Mouse (Mus musculus): ENCODE data around the gene Grin2c.

The Grin2c gene

DNA sequence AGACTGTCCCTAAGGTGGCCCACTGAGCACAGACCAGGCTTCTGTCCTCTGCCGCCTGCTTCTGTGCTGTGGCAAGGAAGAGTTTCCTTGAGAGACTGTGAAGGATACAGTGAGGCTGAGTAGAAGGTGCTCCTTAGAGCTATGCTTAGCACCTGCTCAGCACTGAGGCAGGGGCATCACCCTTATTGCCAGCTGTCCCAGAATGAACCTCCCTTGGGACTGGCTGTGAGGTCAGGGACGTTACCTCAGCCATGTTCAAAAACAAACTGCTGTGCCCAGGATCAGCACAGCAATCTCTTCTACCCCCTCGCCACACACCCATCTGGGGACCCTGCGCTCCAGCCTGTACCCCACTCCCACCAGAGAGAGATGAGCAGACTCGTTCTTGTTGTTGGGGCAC is 34.2 kb downstream of the Grin2c start:
- no peak for ATAC-seq (ENCODE audit: low TSS enrichment)

DNA sequence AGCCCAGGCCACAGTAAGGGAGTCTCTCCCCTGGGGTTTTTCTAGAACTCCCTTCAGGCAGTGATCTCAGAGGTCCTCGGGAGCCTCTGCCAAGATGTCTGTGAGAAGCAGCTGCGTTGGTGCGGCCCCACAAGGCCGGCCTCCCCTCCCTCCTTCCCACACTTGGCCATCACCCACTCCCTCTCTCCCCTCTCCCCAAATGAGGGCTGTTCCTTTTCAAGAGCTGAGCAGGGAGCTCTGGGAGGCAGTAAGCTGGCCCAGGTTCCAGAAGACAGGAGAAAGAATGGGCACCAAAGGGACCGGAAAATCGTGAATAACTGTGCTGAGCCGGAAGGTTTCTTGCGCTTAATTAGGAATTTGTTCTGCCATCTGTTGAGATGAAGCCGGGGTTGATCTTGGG is 35.1 kb downstream of the Grin2c start:
- ATAC-seq (ENCODE audit: low TSS enrichment), result no peak

DNA sequence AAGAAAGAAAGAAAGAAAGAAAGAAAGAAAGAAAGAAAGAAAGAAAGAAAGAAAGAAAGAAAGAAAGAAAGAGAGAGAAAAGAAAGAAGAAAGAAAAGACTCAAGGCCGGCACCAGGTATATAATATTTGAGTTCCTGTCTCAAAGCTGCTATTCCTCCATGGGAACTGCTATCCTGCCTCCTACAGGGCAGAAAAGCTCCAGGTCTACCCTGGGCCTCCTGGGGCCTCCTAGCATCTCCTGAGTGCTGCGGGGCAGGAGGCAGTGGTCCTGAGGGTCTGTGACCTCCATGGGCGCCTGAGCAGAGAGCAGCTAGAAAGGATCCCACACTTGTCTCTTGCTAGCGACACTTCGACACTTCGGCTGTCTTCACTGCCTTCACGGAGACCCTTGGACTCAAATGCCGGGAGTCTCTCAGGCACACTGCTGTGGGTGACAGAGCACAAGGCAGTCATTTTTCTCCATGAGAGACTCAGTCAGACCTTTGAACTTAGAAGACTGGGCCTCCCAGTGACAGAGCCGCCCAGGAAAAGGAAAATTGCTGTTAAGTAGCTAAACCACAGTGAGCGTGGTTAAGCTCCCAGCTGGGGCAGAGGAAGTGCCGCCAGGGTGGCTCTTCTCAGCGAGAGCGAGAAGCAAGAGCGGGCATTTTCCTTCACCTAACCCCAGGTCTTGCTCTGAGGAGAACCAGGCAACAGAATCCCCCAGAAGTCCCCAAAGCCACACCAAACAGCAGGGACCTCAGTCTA is 35.7 kb downstream of the Grin2c start:
- no peak for ATAC-seq (ENCODE audit: low TSS enrichment)

DNA sequence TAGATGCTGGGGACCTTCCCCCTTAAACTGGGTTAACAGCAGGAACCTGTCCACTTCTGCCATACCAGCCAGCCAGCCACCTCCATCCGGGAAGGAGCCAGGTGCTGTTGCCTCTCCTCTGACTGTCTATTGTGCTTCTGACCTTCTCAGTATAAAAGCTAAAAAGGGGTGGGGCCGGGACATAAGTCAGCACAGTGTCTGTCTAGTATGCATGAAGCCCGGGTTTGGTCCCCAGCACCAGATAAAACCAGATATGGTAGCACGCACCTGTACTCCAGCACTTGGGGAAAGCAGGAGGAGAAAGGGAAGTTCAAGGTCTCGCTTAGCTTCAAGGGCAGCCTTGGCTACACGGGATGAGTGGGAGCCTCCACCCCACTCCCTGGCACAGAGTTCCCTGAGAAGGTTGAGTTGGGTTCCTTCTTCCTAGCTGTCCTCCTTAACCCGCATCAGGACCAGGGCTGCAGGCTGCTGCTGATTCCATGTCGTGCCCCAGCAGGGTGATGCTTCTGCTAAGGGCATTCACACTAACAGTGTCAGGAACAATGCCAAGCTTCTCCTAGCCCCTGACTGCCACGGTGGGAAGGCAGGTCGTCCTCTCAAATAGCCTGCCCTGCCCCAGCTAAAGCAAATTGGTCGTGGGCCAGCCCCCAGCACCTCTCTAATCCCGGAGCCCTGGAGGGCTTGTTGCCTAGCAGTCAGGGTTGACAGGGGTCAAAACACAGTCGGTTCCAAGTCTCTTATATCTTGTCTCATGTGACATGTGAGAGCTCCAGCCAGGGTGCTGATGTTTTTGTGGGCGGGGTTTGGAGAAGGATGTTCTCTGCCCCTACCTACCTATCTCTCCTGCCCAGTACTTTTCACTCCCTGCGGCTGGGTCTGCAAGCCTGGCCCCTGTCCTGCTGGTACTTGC is 37.8 kb downstream of the Grin2c start:
- no peak for ATAC-seq (ENCODE audit: low TSS enrichment)

DNA sequence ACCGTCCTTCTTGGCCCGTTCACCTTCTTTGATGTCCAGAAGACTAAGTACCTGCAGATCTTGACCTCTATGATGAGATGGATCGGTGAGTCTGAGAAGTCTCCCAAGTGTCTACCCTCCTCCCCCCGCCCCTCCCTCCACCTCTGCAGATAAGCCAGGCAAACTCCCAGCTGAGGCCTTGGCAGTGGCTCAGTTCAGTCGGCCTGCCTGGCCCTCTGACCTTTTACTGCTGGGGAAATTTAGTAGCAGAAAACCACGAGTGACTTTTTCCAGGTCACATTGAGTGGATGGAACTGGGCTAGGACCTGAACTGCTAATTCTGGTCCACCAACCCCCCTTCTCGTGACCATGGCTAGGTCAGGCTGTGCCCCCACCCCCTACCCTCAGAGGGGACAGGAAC is 38.6 kb downstream of the Grin2c start:
- ATAC-seq (ENCODE audit: low TSS enrichment), result no peak

DNA sequence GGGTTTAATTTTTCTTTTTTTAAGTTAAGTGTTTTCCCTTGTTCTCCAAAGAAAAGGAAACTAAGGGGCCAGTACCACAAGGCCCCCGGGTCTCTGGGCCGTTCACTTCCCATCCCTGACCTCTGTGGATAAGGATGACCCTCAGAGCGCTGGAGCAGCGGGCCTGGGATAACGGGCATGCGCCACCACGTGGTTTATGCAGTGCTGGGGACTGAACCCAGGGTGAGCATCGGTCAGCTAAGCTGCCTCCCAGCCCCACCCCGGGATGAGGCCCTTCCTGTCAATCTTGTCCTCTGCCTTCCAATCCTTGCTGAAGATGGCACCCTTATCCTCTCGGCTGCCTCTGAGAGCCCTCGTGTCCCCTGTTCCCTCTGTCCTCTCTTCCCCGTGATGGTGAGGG is 39.4 kb downstream of the Grin2c start:
- ATAC-seq (ENCODE audit: low TSS enrichment), result no peak

DNA sequence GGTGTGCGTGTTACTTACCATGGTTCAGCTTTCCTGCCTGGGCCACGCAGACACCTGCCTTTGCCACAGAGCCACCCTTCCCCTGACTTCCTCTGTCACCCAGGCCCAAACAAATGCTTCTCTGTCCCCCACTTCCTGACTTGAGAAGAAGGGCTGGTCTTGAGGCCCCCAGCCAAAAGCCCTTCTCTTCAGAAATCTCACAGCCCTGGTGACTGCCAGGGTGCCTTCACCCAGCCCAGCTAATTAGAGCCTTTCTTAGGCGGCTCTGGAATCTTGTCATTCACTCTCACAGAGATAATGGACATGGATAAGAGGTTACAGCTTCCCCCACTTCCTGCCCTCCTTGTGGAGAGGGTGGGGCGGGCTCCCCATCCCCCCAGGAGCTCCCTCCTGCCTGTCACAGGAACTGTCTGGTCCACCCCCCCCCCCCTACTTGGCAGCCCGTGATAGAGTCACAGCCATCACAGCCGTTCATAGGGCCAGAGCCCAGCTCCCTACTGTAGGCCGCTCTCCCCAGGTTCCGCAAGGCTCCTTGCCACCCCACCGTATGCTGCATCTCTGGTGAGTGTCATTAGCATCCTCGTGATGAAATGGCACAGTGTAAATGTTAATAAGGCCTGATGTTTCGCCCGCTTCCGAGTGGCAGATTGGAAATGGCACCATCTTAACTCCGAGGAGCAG is 40.1 kb downstream of the Grin2c start:
- ATAC-seq (ENCODE audit: low TSS enrichment), result no peak

DNA sequence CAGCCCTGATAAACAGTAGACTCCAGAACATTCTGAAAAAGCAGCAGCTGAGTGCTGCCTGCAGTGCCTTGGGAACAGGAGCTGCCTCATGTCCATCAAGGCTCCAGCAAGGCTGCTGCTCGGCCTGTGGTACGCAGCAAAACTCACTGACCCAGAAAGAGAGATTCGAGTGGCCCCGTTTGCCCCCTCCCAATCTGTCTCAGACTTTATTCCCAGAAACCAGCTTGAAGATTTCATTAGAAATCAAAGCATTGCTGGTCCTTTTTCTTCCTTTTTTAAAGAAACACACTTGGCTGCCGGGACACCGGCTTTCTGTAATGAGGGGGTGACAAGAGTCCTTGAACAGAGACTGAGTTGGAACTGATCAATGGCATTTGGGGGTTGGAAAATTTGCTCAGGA is 41.7 kb downstream of the Grin2c start:
- ATAC-seq (ENCODE audit: low TSS enrichment), result no peak

DNA sequence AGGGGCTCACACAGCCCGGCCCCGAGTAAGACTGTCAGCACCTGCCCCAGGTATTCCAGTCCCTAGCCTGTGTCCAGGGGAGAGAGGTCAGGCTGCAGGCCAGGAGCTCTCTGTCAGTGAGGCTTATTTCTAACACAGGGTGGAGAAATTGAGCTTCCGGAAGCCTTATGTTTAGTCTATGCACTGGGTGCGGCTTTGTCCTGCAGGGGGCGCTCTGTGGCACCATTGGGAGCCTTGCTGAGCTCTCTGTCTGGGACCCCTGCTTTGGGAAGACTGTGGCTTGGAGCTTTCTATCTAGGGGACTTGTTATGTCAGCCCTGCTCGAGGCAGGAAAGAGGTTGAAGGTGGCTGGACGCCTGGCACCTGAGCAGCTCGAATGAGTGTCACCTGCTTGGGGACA is 42.2 kb downstream of the Grin2c start:
- 0 out of 2 replicates have a peak, but pooled peaks have one; percentile 22 for ATAC-seq (ENCODE audit: low TSS enrichment)

DNA sequence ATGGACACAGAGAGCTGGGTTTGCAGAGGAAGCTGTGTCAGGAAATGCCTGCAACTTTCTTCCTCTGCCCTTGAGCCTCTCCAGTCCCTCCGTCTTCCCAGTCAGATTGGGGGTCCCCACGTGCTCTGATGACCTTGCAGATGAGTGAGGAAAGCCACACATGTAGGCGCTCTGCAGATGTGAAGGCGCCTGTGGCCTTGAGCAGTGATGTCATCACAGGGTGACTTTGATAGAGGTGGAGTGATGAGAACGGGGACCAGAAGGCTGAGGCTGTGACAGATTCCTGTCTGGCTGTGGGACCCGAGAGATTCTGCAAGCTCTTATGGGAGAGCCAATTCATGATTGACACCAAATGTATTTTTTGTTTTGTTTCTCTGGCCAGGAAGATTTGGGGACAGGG is 43.2 kb downstream of the Grin2c start:
- ATAC-seq (ENCODE audit: low TSS enrichment), result no peak

DNA sequence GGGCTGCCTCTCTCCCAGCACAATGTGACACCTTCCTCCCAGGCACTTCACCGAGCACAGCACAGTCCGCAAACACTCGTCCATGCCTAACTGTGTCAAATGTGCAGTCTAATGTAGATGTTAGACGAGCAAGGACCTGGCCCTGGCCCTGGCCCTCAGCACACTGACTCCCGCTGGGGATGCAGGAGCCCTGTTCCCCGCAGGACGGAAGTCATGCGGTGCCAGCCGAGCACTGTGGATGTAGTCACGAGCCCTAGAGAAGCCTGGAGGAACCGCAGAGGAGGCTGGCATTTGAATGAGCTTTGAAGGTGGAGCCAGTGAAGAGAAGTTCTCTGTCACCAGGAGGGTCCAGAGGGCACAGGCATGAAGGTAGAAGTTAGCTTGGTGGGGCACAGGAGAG is 43.6 kb downstream of the Grin2c start:
- ATAC-seq (ENCODE audit: low TSS enrichment), result no peak

DNA sequence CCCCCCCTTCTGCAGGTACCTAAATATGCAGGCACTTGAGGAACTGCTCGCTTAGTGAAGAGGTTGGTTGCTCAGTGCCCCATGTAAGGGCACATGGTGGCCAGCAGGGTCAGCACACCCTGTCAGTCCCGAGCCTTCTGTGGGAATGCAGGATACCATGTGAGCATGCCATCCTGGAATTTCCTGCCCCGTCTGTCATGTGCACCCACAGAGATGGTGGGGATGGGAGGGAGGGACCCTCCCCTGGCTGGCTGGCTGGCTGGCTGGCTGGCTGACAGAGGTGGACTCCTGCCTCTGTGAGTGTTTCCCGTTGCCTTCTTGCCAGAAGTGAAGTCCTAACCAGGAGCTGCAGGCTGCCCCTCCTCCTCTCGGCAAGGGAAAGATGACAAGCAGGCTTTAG is 44.5 kb downstream of the Grin2c start:
- ATAC-seq (ENCODE audit: low TSS enrichment), result no peak

DNA sequence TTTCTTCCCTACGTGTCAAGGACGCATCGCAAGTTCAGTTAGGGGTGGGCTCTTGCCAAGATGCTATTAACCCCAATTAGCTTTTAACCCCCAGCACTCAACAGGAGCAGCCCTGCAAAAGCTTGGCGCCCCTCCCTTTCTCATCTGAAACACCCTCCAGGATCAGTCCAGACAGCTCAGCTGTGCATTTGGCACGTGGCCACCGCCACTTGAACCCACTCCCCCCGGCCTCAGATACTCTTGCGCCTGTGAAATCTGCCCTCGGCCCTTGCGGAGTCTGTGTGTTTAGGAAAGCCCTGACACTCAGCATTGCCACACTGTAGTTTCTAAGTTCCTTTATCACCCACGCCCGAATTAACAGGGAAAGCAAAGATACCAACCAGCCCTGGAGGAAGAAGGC is 45.0 kb downstream of the Grin2c start:
- no peak for ATAC-seq (ENCODE audit: low TSS enrichment)

DNA sequence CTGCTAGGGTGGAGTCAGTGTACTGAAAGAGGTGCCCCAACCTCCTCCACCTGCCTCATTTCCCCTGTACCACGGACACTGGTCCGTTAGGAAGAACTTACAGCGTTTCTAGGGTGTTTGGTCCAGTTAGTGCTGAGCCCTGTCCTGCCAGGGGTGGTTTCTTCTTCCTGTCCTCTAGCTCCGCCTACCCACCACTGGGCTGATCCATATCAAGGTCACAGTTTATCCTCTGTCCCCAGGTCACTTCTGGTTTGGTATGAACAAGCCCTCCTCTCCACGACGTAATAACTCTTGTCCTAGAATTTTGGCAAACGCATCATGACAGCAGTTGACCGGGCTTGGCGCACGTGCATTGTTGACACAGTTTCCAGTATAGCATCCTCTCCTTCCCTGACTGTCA is 47.4 kb downstream of the Grin2c start:
- no peak for ATAC-seq (ENCODE audit: low TSS enrichment)

DNA sequence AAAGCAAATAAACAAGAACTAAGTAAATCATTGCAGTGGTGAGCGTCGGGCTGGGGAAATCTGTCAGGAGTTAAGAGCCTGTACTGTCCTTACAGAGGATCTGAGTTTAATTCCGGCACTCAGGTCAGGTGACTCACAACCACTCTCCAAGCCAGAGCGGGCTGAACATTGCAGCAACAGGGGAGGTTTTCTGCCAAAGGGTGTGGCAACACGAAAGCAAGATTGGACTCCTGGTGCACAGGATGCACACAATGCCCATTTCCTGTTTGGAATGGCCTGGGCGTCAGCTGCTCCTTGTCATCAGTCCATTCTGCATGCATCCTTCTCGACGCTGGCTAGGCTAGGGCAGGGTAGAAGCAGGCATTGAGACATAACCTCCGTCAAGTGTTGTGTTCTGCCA is 47.8 kb downstream of the Grin2c start:
- ATAC-seq (ENCODE audit: low TSS enrichment), result no peak

DNA sequence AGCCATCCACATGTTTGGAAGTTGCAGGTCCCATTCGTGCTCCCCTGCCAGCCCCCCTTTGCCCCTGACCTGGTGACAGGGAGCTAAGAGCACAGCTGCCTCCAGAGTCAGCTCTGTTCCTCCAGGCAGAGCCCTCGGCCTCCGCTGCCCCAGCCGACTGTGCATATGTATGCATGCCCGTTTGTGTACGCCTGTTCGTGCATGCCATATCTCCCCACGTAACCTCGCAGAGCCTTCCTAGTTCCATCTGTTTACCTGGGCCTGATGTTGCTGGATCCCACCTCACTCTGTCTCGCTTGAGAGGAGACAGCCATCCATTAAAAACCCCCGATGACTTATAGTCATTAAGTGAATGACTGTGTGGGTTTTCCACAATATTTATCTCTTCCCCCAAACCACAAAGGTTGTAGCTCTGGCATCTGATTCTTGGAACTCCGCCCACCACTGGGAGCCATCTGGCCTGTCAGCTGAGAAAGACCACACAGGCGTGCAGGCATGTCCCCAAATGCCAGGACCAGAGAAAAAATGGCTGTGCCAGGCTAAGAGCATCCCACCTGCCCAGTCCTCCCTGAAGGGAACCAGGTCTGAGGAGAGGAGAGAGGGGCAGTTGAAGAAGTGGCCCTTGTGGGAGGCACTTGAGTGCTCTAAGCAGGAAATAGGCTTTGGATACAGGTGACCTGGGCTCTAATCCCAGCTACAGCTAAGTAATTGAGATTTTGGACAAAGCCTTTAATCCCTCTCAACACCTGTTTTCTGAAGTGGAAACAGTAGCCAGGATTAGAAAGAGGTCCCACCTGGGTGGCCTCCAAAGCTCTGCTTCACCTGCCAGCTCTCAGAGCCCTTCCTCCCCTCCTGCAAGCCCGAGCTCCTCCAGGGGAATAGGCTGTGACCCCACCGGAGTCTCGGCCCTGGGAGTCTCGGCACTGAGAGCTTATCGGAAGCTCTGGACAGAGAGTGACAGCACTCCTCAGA is 49.3 kb downstream of the Grin2c start:
- no peak for ATAC-seq (ENCODE audit: low TSS enrichment)

DNA sequence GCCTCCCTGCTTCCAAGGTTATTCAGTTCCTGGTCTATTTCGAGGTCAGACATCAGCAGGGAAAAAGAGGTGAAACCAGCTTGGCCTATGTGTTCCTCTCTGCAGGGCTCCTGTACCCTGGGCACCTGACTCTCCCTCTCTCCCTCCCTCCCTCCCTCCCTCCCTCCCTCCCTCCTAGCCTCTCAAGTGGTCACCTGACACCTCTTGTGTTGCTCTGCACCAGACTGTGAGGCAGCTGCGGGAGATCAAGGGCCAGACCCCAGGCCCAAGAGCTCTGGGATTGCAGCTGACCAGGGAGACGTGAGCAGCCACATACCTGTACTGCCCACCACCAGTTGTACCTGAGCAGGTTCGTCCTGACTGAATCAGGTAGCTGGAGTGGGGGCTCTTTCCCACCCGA is 51.9 kb downstream of the Grin2c start:
- ATAC-seq (ENCODE audit: low TSS enrichment), result no peak

DNA sequence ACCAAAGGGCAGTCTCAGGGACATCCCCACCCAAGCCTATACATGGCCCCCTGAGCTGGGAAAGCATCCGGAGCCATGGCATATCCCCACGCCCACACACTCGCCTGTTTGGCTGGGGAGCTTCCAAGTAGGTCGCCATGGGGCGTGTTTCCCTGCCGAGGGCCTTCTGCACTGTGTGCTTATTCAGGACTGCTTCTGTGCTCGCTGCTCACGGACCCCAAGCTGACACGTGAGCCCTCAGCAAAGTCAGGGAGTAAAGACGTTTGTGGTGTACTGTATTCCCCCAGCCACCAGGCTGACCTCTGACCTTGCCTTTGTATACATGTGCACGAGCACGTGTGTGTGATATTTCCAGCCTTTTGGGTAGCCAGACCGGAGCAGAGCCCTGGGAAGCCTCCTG is 54.9 kb downstream of the Grin2c start:
- ATAC-seq (ENCODE audit: low TSS enrichment), result peak; percentile 21; the same call in 1 of the 2 replicates

DNA sequence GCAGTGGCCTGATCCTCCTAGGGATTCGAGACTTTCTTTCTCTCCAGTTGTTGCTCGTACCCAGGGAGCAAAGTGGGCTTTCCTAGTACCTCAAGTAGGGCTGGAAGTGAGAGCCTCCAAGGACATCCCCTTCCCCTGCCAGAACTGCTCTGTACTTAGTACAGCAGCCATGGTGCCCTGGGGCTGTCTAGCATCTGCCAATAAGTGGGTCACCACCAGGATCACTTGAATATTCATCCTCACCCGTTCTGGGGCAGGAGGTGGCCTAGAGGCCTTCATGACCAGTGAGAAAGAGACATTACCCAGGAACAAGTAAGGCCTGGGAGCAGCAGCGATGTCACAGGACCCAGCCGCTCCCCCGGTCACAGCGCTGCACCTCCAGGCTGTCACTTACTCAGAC is 57.1 kb downstream of the Grin2c start:
- no peak for ATAC-seq (ENCODE audit: low TSS enrichment)

DNA sequence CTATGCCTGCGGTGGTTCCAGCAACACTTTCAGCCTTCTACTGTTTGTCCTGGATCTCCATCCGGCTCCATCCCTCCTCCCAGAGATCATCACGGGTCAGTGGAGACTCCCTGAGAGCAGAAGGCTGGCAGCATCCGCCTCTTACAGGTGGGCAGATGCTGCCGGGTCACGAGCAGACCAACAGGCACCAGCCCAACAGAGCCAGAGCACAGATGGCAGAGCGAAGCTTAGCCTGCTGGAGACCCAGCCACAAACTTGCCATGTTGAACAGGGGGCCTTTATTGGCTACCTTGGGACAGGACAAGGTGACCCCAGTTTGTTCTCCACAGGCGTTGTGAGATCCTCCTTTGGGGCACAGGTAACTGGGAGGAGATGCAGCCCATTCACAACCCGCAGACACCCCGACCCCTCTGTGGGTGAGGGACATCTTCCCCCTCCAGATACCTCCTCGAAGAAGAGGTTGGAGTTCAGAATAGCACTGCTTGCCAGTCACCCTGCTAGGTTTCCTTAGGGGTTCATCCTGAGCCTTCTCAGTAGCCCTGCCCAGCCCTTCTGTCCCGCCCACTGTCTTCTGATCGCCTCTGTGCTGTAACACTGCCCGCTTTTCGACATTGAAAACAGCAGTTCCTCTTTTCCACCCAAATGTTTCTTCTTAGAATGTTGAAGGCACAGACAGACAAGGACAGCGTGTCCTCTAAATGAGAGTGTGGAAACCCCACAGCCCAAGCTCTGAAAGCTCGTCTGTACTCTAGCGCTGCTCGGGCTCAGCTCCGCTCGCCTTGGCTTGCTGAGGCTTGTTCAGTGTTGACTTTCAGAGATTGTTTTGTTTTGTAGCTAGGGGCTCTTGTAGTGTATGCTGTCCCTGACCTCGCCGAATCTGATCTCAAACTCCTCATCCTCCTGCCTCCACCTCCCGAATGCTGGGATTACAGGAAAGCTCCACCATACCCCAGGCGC is 58.0 kb downstream of the Grin2c start:
- no peak for ATAC-seq (ENCODE audit: low TSS enrichment)

All from frontal cortex, adult (tissue).